Mouse (Mus musculus) kidney, adult 2 months (tissue): Measurements from ENCODE around the gene Gsg1l.

ENCODE experiments used
- CTCF ChIP-seq: fragments of 200-500 bp; conservative IDR thresholded peaks from 2 replicates; pipeline ENCODE4 v1.5.1; 2011; ENCODE audit warnings: low read depth, mild to moderate bottlenecking, control low read depth, low read length, moderate library complexity, mixed read lengths; ENCODE audit not compliant: insufficient read depth, insufficient read length
- POLR2A ChIP-seq: fragments of 200-500 bp; IDR thresholded peaks from one replicate; pipeline ENCODE4 v1.6.1; 2011; ENCODE audit warnings: low read depth, low read length, control low read depth

DNA sequence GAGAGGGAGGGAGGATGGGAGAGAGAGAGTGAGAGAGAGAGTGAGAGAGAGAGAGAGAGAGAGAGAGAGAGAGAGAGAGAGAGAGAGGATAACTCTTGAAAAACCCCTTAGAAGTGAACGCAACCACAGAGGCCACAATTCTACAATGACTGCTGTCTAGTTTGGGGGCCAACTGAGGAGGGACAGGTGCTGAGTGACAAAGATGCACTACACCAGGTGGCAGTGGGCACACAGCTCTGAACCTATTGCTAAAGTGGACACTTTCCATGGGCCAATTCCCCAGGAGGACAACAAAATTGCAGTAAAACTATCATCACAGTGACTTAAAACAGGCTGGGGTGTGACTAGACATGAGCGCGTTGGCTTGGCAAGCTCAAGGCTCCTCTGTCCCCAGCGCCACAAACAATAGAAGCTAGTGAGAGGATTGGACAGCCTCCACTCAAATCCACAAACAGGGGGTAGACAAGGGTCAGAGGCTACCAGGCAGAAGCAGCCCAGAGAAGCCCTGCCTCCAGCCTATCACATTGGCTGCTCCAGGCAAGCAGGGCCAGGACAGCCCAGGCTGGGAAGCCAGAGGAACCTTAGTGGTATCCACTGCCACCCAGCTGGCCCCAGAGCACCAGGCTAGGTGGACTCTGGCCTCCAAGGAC lies 73.9 kb downstream of the Gsg1l start:
- TF ChIP-seq CTCF (no peak), POLR2A (no peak)
